In the genomic region with DNA sequence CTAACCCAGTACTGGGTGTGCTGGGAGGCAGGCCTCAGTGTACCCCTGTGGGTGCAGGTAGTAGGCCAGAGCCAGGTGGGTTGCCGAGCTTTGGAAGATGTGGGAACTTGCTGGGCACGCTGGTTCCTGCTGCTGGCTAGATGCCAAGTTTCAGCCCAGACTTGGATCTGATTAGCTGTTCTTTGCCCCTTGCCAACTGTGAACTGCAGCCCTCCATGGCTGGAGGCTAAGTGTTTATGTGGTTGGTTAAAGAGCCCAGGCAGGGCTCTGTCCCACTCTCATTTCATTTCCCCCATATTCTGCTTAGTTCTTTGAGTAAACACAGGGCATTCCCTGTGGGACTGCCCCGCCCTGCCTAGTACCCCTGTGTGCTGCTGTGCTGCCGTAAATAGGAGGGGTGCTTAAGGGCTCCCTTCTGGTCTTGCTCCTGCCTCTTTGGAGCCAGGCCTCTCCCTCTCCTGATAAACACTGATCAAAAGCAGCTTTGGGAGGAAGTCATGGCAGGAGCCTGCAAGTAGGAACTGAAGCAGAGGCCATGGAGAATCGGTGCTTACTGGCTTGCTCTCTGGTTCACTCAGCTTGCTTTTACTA, we compare ENCODE assay signal across 8 mouse cellular contexts.
A peak's percentile ranks its signal among the peaks of the same experiment; 100 is the strongest.
DNase-seq lines count a peak whose midpoint lies in the region; ATAC-seq and TF ChIP-seq lines count a peak whose summit lies in the region.

No protein-coding gene starts in this region.

- TF ChIP-seq EP300 in stomach, postnatal 0 days (optimal IDR thresholded peaks at IDR 0.05), result no peak

- H3K4me2 ChIP-seq in forebrain, postnatal 0 days (ENCODE audit: low read depth), result no peak overlapping the region
- H3K4me2 ChIP-seq in stomach, postnatal 0 days (replicated peaks; ENCODE audit: low read depth), result 0 out of 2 replicates have a peak overlapping the region, but pooled peaks have one; percentile 8

- WGBS in forebrain, postnatal 0 days, result 27% methylated on average over 5 of the region's 5 CpGs
- 16% methylated on average over 5 of the region's 5 CpGs for WGBS in stomach, postnatal 0 days

- no peak overlapping the region for H3K27ac ChIP-seq in forebrain, postnatal 0 days (ENCODE audit: low read depth, low read length)
- peak overlapping the region; percentile 78 for H3K27ac ChIP-seq in stomach, postnatal 0 days (replicated peaks)

- intact Hi-C loops in heart, postnatal 10 days (cut with DNase I), result no loop called here

- peaks cover 2% of the 10 kb centered on the region; the same call in 1 of the 2 replicates for H3K36me3 ChIP-seq in forebrain, postnatal 0 days (ENCODE audit: insufficient read depth)
- H3K36me3 ChIP-seq in stomach, postnatal 0 days (ENCODE audit: control insufficient read depth, insufficient read depth, low read length), result no peaks in the 10 kb centered on the region

- no peaks in the 10 kb centered on the region for H3K27me3 ChIP-seq in forebrain, postnatal 0 days (ENCODE audit: insufficient read depth, low read length)
- H3K27me3 ChIP-seq in stomach, postnatal 0 days (ENCODE audit: control insufficient read depth, insufficient read depth, low read length), result no peaks in the 10 kb centered on the region

- H3K4me1 ChIP-seq in forebrain, postnatal 0 days (ENCODE audit: insufficient read depth), result peaks cover 38% of the 10 kb centered on the region
- H3K4me1 ChIP-seq in stomach, postnatal 0 days (replicated peaks; ENCODE audit: control insufficient read depth, insufficient read depth), result peaks cover 58% of the 10 kb centered on the region

- H3K9ac ChIP-seq in forebrain, postnatal 0 days, result no peak overlapping the region
- H3K9ac ChIP-seq in stomach, postnatal 0 days (ENCODE audit: low read length), result no peak overlapping the region

- H3K4me3 ChIP-seq in forebrain, postnatal 0 days (ENCODE audit: low read depth, low read length), result no peak overlapping the region
- H3K4me3 ChIP-seq in stomach, postnatal 0 days (ENCODE audit: low read depth, low read length), result no peak overlapping the region

- no peak for ATAC-seq in forebrain, postnatal 0 days
- ATAC-seq in stomach, postnatal 0 days (ENCODE audit: low FRiP score, low TSS enrichment), result peak; percentile 25

- TF ChIP-seq CTCF in forebrain, postnatal 0 days (IDR thresholded peaks at IDR 0.05; ENCODE audit: low read depth), result no peak
- no peak for TF ChIP-seq CTCF in stomach, postnatal 0 days (IDR thresholded peaks at IDR 0.05; ENCODE audit: low read depth)

- no peaks in the 10 kb centered on the region for H3K9me3 ChIP-seq in forebrain, postnatal 0 days (ENCODE audit: low read length)
- no peaks in the 10 kb centered on the region for H3K9me3 ChIP-seq in stomach, postnatal 0 days (ENCODE audit: control insufficient read depth, low read length)

- peak; percentile 94 for DNase-seq in heart, adult 11 months
- no peak for DNase-seq in heart, postnatal 10 days
- DNase-seq in Muller cell, postnatal 12 days (ENCODE audit: inconsistent ontology term), result peak; percentile 44
- peak; percentile 52 for DNase-seq in forebrain, postnatal 0 days
- DNase-seq in kidney, postnatal 4 days, result peak; percentile 55 to 71
- DNase-seq in stomach, postnatal 0 days (ENCODE audit: low spot score), result peak; percentile 70
- no peak for DNase-seq in left cerebral cortex, adult 8-10 months (ENCODE audit: low spot score in 2 of 2)
- no peak for DNase-seq in ovary, postnatal 10 days (ENCODE audit: low spot score)

Comparison
In these comparisons a context has a peak if more than half of its experiments do, and no peak if none do; other contexts are left out.
1. DNase-seq: peak in heart, adult 11 months (single experiment), Muller cell, postnatal 12 days (single experiment), forebrain, postnatal 0 days (single experiment), kidney, postnatal 4 days (2 of 2) and stomach, postnatal 0 days (single experiment); none in heart, postnatal 10 days (0 of 2), left cerebral cortex, adult 8-10 months (0 of 2) and ovary, postnatal 10 days (single experiment).